Mouse (Mus musculus): ENCODE results near the gene Map2k6. TPM values are rescaled to one million over a fixed set of nuclear protein-coding genes. Genes with fewer than 3 reads are reported as not detected.

Gene Map2k6
- polyA plus RNA-seq, 1 experiment from 2014 or later = 24.9 TPM

DNA sequence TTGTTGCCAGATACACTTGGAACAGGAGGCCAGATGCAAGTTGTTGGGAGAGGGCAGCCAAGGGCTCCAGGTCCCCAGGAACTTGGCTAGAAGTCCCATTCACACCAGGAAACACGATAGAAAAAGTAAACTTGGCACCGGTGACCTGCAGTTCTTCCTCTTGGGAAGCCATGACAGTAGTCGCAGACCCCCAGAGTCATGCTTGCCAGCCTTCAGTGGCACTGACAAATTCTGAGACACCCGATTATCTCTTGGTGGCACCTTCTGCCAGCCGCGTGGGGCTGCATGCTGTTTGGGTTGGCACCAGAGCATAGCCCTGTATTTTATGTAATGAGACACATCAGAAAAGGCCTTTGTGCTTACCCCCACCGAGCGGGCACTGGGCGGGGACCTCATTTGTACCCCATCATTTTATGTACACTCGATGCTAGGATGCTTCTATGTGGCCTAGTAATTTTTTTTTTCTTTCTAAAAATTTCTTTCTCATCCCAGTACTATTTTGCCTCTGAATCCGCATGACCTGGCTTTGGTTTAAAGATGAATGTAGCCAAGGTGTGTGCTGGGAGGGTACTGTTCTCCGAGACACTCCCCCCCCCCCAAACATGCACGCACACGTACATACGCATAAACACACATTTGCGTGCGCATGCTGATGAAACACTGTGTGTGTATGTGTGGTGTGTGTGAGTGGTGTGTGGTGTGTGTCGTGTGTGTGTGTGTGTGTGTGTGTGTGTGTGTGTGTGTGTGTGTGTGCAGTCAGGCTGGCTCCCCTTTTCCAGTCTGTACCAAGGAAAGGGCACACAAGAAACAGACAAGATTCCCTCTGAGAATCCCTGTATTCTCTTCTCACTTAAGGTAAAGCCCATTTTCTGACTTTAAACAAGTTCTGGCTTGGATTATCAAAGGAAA, 79.3 kb downstream of the Map2k6 start:
- Histone ChIP-seq H3K4me1 (replicated peaks) (peaks cover 45% of the 10 kb centered on the region), H3K4me3 (replicated peaks) (no peak overlapping the region), H3K27ac (peak overlapping the region; percentile 25; the same call in 1 of the 2 replicates), H3K9ac (replicated peaks) (no peak overlapping the region), H3K4me2 (replicated peaks) (peak overlapping the region; percentile 30), H3K27me3 (peaks cover 43% of the 10 kb centered on the region), H3K9me3 (no peaks in the 10 kb centered on the region), H3K36me3 (no peaks in the 10 kb centered on the region)
- 34% methylated on average over 18 of the region's 18 CpGs for WGBS
- peak; percentile 46; the same call in 1 of the 2 replicates for ATAC-seq

- Histone ChIP-seq H3K27ac (peak overlapping the region; percentile 26; the same call in 1 of the 2 replicates), H3K9me3 (no peaks in the 10 kb centered on the region), H3K27me3 (peaks cover 43% of the 10 kb centered on the region), H3K4me1 (replicated peaks) (peaks cover 45% of the 10 kb centered on the region), H3K36me3 (no peaks in the 10 kb centered on the region), H3K4me2 (replicated peaks) (peak overlapping the region; percentile 47), H3K4me3 (replicated peaks) (0 out of 2 replicates have a peak overlapping the region, but pooled peaks have one; percentile 3), H3K9ac (replicated peaks) (peak overlapping the region; percentile 4; the same call in 1 of the 2 replicates)
- 2% methylated on average over 5 of the region's 6 CpGs for WGBS
- peak; percentile 88 for ATAC-seq
Observed at GRCm38 (mm10) chr11:110478978-110479384, 80.1 kb downstream of the Map2k6 start.

DNA sequence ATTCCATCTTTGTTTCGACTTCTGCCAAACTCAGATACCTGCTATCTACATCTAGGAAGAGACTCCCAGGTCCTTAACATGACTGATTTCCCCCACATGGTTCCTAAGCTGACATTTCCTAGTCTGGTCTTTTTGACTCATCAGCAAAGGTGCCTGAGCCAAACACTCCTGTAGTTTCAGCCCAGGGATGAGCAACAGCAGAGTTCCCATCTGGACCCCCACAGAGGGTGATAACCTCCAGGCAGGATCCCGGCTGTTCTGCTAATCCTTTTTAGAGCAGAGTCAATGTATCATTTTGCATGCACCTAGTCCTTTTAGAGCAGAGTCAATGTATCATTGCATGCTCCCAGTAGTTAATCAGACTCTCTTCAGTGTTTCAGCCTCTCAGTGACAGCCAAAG, 82.5 kb downstream of the Map2k6 start:
- no peak for ATAC-seq
- no peak overlapping the region for H3K27ac ChIP-seq
- H3K36me3 ChIP-seq = no peaks in the 10 kb centered on the region
- no peaks in the 10 kb centered on the region for H3K9me3 ChIP-seq
- peaks cover 44% of the 10 kb centered on the region for H3K4me1 ChIP-seq (replicated peaks)
- no peak overlapping the region for H3K4me3 ChIP-seq (replicated peaks)
- no peak overlapping the region for H3K9ac ChIP-seq (replicated peaks)
- H3K4me2 ChIP-seq (replicated peaks) = no peak overlapping the region
- peaks cover 34% of the 10 kb centered on the region for H3K27me3 ChIP-seq
- 45% methylated on average over 2 of the region's 2 CpGs for WGBS

DNA sequence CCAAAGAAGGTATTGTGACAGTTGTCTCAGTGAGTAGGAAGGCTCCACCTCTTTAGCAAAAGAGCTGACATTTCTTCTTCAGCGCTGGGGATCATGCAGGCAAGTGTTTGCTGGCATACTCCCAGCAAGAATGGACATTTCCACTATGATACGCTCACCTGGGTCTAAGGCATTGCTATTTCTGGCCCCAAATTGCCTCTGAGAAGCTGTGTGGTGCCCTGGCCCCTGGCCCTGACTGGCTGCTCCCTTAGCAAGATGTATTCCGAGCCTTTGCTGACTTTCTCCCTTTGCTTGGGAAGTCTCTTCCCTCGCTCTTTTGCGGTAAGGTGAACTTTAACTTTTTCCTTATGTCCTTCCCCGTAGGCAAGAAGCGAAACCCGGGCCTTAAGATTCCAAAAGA, 83.3 kb downstream of the Map2k6 start:
- Histone ChIP-seq H3K4me3 (replicated peaks) (no peak overlapping the region), H3K4me2 (replicated peaks) (no peak overlapping the region), H3K9ac (replicated peaks) (no peak overlapping the region), H3K27me3 (peaks cover 32% of the 10 kb centered on the region), H3K4me1 (replicated peaks) (peaks cover 39% of the 10 kb centered on the region), H3K9me3 (no peaks in the 10 kb centered on the region), H3K36me3 (peaks cover 2% of the 10 kb centered on the region; the same call in 1 of the 2 replicates), H3K27ac (no peak overlapping the region)
- WGBS = 89% methylated on average over 8 of the region's 8 CpGs
- no peak for ATAC-seq

DNA sequence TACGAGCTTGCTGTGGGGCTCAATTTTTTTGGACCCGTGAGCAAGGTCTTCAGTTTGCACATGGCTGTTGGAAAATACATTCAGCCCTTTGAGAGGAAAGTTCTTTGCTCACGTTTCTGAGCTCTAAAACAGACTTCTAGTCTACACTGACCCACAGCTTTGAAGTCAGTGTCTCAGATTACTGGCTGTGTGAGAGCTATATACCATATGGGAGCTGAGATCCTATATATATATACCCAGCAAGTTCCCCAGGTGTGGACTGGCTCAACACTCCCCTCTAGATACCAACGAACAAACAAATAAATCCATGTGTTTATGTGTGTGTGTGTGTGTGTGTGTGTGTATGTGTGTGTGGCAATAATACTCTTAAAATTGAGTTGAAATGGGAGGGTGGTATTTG, 83.7 kb downstream of the Map2k6 start:
- Histone ChIP-seq H3K4me3 (replicated peaks) (no peak overlapping the region), H3K4me1 (replicated peaks) (peaks cover 36% of the 10 kb centered on the region), H3K9me3 (no peaks in the 10 kb centered on the region), H3K27ac (no peak overlapping the region), H3K27me3 (peaks cover 27% of the 10 kb centered on the region), H3K4me2 (replicated peaks) (no peak overlapping the region), H3K36me3 (peaks cover 4% of the 10 kb centered on the region; the same call in 1 of the 2 replicates), H3K9ac (replicated peaks) (no peak overlapping the region)
- no peak for ATAC-seq
- 85% methylated on average over 4 of the region's 4 CpGs for WGBS

DNA sequence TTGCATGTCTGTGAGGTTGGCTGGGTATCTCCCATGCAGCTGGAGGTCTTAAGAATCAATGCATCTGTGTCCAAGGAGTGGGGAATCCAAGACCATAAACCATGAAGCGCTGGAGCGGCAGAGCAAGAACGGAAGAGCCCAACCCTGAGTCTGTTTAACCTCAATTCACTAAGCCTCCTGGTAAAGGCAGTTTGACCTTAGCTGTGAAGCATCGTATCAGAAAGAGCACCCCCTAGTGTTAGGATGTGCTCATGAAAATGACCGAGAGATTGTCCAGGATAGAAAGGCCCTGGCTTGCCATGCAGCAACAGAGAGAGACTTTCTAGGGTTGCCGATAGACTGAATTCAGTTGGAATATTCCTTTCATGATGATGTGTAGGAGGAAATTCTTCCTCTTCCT, 84.2 kb downstream of the Map2k6 start:
- 33% methylated on average over 6 of the region's 6 CpGs for WGBS
- Histone ChIP-seq H3K4me3 (replicated peaks) (no peak overlapping the region), H3K9me3 (no peaks in the 10 kb centered on the region), H3K9ac (replicated peaks) (no peak overlapping the region), H3K27ac (no peak overlapping the region), H3K36me3 (peaks cover 4% of the 10 kb centered on the region; the same call in 1 of the 2 replicates), H3K27me3 (peaks cover 22% of the 10 kb centered on the region), H3K4me2 (replicated peaks) (no peak overlapping the region), H3K4me1 (replicated peaks) (peaks cover 31% of the 10 kb centered on the region)
- ATAC-seq = no peak

DNA sequence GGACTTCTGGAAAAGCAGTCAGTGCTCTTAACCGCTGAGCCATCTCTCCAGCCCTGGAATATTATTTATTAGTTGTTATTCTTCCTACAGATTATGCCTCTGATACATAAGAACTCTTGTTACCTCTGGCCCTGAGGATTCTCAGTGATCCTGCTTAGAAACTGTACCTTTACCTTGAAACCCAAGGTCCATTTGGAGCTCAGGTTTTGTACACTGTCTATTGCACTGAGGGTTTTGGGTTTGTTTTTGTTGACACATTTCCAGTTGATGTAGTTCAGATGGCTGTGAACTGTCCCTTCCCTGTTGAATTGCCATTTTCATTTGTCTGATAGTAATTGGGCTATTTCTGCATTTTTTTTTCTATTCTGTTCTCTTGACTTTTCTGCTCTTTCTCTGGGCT, 85.5 kb downstream of the Map2k6 start:
- Histone ChIP-seq H3K9me3 (no peaks in the 10 kb centered on the region), H3K36me3 (peaks cover 4% of the 10 kb centered on the region; the same call in 1 of the 2 replicates), H3K4me2 (replicated peaks) (no peak overlapping the region), H3K4me3 (replicated peaks) (no peak overlapping the region), H3K4me1 (replicated peaks) (peaks cover 21% of the 10 kb centered on the region), H3K27ac (no peak overlapping the region), H3K9ac (replicated peaks) (no peak overlapping the region), H3K27me3 (peaks cover 21% of the 10 kb centered on the region)
- ATAC-seq = no peak
- WGBS = 100% methylated on average over 1 of the region's 1 CpGs

DNA sequence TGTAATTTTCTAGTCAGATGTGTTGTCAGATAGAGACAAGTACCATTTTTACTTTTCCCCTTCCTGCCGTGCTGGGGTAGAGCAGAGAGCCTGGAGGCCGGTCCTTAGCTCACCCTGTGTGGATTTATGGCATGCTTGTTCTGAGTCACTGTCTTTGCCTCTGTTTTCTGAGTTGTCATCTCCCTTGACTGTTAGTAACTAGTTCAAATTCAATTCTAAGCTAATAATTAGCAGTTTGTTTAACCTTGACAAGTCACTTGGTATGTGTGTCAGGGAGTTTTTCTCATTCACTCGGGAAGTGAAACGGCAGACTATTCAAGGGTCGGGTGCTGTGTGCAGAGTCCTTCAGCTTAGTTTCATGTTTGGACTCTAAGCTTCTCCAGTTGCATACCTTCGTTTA, 86.2 kb downstream of the Map2k6 start:
- WGBS = 87% methylated on average over 6 of the region's 6 CpGs
- ATAC-seq = no peak
- peaks cover 4% of the 10 kb centered on the region; the same call in 1 of the 2 replicates for H3K36me3 ChIP-seq
- H3K27me3 ChIP-seq = peaks cover 20% of the 10 kb centered on the region
- H3K27ac ChIP-seq = no peak overlapping the region
- no peak overlapping the region for H3K4me2 ChIP-seq (replicated peaks)
- no peak overlapping the region for H3K9ac ChIP-seq (replicated peaks)
- no peak overlapping the region for H3K4me3 ChIP-seq (replicated peaks)
- peaks cover 14% of the 10 kb centered on the region for H3K4me1 ChIP-seq (replicated peaks)
- H3K9me3 ChIP-seq = no peaks in the 10 kb centered on the region

GRCm38 (mm10) chr11:110487796-110488195, 88.9 kb downstream of the Map2k6 start:
- Histone ChIP-seq H3K27me3 (no peaks in the 10 kb centered on the region), H3K9ac (replicated peaks) (no peak overlapping the region), H3K9me3 (no peaks in the 10 kb centered on the region), H3K36me3 (peaks cover 21% of the 10 kb centered on the region), H3K4me2 (replicated peaks) (no peak overlapping the region), H3K4me3 (replicated peaks) (no peak overlapping the region), H3K4me1 (replicated peaks) (no peaks in the 10 kb centered on the region), H3K27ac (no peak overlapping the region)
- ATAC-seq = no peak
- WGBS = 96% methylated on average over 6 of the region's 6 CpGs

- H3K4me1 ChIP-seq (replicated peaks) = no peaks in the 10 kb centered on the region
- H3K27ac ChIP-seq = no peak overlapping the region
- H3K9ac ChIP-seq (replicated peaks) = no peak overlapping the region
- H3K4me3 ChIP-seq (replicated peaks) = no peak overlapping the region
- ATAC-seq = no peak
- peaks cover 26% of the 10 kb centered on the region for H3K36me3 ChIP-seq
- peaks cover 2% of the 10 kb centered on the region; the same call in 1 of the 2 replicates for H3K9me3 ChIP-seq
- 95% methylated on average over 7 of the region's 7 CpGs for WGBS
- no peak overlapping the region for H3K4me2 ChIP-seq (replicated peaks)
- no peaks in the 10 kb centered on the region for H3K27me3 ChIP-seq
Observed at GRCm38 (mm10) chr11:110488301-110488700, 89.4 kb downstream of the Map2k6 start.

GRCm38 (mm10) chr11:110495323-110496060, 96.6 kb downstream of the Map2k6 start:
- no peak overlapping the region for H3K4me3 ChIP-seq (replicated peaks)
- peaks cover 3% of the 10 kb centered on the region; the same call in 1 of the 2 replicates for H3K9me3 ChIP-seq
- no peak overlapping the region for H3K4me2 ChIP-seq (replicated peaks)
- H3K36me3 ChIP-seq = peaks cover 53% of the 10 kb centered on the region
- ATAC-seq = no peak
- WGBS = 87% methylated on average over 4 of the region's 4 CpGs
- no peaks in the 10 kb centered on the region for H3K27me3 ChIP-seq
- no peaks in the 10 kb centered on the region for H3K4me1 ChIP-seq (replicated peaks)
- no peak overlapping the region for H3K9ac ChIP-seq (replicated peaks)
- H3K27ac ChIP-seq = no peak overlapping the region

GRCm38 (mm10) chr11:110496061-110496446, 97.1 kb downstream of the Map2k6 start:
- no peak overlapping the region for H3K4me2 ChIP-seq (replicated peaks)
- peaks cover 3% of the 10 kb centered on the region; the same call in 1 of the 2 replicates for H3K9me3 ChIP-seq
- no peak overlapping the region for H3K4me3 ChIP-seq (replicated peaks)
- H3K9ac ChIP-seq (replicated peaks) = no peak overlapping the region
- WGBS = 58% methylated on average over 12 of the region's 12 CpGs
- ATAC-seq = no peak
- H3K4me1 ChIP-seq (replicated peaks) = no peaks in the 10 kb centered on the region
- H3K27me3 ChIP-seq = no peaks in the 10 kb centered on the region
- peaks cover 57% of the 10 kb centered on the region for H3K36me3 ChIP-seq
- H3K27ac ChIP-seq = no peak overlapping the region

Measured in midbrain, embryonic 13.5 days (tissue).